Mouse (Mus musculus): ENCODE data around the gene Olfr63.
"Not testable (repeated sequence)": the region's sequence is repeated elsewhere in the genome, so short reads cannot be mapped to it uniquely, and the experiment has no call there.

Olfr63 gene

DNA sequence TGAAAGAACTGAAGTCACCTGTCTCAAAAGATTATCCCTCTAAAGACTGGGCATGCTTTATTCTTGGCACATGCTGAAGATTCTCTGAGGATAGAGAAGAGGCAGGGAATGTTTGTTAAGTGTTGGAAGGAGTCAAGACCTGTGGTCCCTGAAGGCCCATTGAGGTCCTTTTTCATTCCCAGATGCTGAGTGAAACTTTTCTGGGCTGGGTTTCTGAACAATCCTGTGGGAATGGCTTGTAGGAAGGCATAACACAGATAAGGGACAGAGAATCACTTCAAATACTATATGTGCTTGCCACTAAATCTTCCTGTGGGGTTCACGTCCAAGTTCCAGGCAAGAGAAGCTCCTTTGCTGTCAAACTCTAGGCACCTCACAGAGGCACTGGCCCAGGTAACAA is at the start of gene Olfr63:
Gene Olfr63, plus strand, starts transcription at position 301 of the 400 bp plus-strand sequence.
- DNase-seq (ENCODE audit: low read depth, low spot score), result no peak

DNA sequence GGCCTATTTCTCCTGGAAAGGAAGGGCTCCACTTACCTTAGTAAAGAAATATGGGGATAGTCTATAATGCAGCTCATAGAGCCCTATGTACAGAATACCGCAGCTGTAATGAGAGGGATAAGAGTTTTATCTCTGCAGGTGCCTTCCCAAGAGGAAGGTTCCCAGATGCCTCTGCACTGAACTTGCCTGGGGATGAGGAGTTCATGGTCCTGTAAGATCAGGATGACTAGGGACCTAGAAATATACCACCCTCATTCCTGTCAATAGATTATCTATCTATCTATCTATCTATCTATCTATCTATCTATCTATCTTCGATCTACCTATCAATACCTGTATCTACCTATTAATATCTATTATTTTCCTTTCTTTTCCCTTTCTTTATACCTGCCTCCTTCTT is 42.9 kb upstream of the Olfr63 start, which contains the start of gene Olfr1564:
Gene Olfr1564, minus strand, starts transcription at position 101 of the 400 bp plus-strand sequence.
- DNase-seq (ENCODE audit: low read depth, low spot score), result no peak

DNA sequence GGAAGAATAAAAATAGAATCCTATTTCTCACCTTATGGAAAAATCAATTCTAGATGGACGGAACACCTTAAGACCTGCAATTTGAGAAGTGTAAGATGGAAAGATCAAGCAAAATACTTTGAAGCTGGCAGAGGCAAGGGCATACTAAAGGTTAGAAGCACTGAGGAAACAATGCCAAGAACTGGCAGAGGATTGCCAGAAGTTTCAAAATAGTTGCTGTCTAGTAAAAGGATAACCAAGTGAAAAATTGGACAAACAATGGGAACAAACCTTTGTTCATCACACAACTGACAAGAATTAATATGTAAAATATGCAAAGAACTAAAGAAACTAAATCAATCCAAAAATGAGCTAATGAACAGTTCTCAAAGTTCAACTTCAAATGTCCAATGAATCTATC is 27.8 kb upstream of the Olfr63 start:
- not testable (repeated sequence) for DNase-seq (ENCODE audit: low read depth, low spot score)

DNA sequence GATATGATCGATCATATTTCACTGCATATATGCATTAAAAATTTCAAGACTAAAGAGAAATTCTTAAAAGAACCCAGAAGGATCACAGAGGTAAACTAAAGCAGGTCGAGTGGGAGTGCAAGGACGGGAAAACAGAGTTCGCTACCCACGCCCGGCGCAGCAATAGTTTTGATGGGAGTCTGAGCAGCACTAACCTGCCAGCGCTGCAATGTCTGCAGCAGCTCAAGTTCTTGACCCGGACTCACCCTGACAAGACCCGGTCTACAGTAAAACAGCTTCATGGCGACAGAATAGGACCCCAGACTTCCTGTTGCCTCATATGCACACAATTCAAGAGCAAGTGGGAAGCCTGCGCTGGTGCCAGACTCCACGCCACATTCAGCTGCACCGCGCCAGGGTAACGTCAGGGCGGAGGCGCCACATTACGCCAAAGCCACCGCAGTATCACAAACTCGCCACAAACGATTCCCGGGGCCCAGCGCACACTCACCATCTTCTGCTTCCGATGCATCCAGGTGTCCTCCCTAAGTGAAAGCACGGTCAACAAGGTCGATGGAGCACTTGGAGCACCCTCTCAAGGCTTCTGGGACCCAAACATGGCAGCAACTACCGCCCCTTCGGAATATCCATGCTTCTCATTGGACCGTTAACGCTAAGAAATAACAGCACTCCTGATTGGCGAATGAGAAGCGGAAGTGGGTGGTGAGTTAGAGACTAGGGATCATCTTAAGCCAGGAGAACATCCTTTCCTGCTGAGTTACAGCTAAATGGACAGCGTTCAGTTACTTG is 9.8 kb upstream of the Olfr63 start, which contains the start of gene Zfp955a:
Gene Zfp955a, minus strand, starts transcription at position 616 of the 789 bp plus-strand sequence.
- not testable (repeated sequence) for DNase-seq (ENCODE audit: low read depth, low spot score)

DNA sequence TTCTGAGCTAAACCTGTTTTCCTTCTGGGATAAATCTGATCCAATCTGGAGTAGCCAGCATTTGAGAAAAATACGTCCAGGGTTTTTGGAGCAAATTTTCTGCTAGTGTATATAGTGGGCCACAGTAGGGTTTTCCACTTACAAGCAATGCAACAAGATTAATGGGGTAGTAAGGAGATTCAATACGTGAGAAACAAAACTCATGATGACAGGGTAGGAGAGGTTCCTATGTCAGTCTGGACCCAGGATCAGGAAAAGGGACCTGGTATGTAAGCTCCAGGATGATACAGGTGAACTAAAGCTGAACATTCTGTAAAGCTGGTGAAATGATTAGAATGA is 9.2 kb upstream of the Olfr63 start:
- DNase-seq (ENCODE audit: low read depth, low spot score), result not testable (repeated sequence)

DNA sequence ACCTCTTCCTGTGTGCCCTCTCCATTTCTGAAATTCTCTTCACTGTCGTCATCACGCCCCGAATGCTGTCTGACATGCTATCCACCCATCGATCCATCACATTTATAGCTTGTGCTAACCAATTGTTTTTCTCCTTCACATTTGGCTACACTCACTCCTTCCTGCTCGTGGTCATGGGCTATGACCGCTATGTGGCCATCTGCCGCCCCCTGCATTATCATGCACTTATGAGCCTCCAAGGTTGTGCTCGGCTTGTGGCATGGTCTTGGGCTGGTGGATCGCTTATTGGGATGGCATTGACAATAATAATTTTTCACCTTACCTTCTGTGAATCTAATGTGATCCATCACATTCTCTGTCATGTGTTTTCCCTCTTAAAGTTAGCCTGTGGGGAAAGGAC is 4.4 kb downstream of the Olfr63 start:
- DNase-seq (ENCODE audit: low read depth, low spot score), result no peak

DNA sequence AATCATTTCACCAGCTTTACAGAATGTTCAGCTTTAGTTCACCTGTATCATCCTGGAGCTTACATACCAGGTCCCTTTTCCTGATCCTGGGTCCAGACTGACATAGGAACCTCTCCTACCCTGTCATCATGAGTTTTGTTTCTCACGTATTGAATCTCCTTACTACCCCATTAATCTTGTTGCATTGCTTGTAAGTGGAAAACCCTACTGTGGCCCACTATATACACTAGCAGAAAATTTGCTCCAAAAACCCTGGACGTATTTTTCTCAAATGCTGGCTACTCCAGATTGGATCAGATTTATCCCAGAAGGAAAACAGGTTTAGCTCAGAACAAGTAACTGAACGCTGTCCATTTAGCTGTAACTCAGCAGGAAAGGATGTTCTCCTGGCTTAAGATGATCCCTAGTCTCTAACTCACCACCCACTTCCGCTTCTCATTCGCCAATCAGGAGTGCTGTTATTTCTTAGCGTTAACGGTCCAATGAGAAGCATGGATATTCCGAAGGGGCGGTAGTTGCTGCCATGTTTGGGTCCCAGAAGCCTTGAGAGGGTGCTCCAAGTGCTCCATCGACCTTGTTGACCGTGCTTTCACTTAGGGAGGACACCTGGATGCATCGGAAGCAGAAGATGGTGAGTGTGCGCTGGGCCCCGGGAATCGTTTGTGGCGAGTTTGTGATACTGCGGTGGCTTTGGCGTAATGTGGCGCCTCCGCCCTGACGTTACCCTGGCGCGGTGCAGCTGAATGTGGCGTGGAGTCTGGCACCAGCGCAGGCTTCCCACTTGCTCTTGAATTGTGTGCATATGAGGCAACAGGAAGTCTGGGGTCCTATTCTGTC is 24.8 kb downstream of the Olfr63 start, which contains the start of gene Zfp955b:
Gene Zfp955b, plus strand, starts transcription at position 506 of the 837 bp plus-strand sequence.
- not testable (repeated sequence) for DNase-seq (ENCODE audit: low read depth, low spot score)

DNA sequence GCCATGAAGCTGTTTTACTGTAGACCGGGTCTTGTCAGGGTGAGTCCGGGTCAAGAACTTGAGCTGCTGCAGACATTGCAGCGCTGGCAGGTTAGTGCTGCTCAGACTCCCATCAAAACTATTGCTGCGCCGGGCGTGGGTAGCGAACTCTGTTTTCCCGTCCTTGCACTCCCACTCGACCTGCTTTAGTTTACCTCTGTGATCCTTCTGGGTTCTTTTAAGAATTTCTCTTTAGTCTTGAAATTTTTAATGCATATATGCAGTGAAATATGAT is 25.3 kb downstream of the Olfr63 start:
- DNase-seq (ENCODE audit: low read depth, low spot score), result not testable (repeated sequence)

Data from brain, adult 2 months (tissue).